Mouse (Mus musculus): ENCODE measurements at regions not wholly inside any gene's neighbourhood (a gene's known extent, or its start where the extent isn't known, plus 50 kb on each side); places are given as distances from the start of the nearest gene placed in this dataset.

GRCm38 (mm10) chr13:19523686-19524085 is 96.0 kb downstream of the Epdr1 start:
- no peak for DNase-seq (ENCODE audit: low spot score in 2 of 2)

DNA sequence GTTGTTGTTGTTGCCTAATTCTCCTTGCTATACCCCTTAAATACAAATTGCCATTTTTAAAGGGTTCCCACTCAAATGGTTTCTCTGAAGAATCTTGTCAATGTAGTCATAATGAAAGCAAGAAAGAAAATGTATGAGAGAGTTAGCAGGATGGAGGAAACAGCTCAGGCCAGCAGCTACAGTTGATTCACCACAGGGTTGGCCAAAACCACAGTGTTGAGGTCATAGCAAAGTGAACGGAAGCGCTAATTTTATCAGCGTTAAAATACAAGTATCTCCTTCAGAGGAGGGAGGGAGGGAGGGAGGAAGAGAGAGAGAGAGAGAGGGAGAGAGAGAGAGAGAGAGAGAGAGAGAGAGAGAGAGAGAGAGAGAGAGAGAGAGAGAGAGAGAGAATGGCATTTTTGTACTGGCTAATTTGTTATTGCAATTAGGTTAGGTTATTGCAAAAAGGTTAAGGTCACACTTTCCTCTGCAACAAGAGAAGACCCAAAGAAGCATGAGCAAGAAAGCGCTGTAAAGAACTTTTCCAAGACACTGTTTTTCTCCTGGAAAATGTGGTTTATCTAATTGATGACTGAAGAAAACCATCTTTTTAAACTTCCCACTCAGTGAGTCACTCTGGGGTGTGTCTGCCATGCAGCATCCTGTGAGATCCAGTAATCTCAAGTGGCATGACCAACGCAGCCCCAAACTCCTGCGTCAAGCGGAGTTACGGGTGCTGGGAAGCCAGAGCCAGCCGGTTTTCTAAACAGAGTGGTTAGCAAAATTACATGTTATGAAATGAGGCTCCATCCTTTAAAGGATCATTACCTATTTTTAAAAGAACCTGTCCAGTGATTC is 101.6 kb downstream of the Epdr1 start:
- DNase-seq (ENCODE audit: low spot score in 2 of 2) = no peak

- DNase-seq (ENCODE audit: low spot score in 2 of 2) = no peak
Observed at GRCm38 (mm10) chr13:19514844-19515555, 104.7 kb downstream of the Epdr1 start.

GRCm38 (mm10) chr13:19506543-19506942 is 110.9 kb upstream of the Stard3nl start:
- DNase-seq (ENCODE audit: low spot score in 2 of 2) = no peak

DNA sequence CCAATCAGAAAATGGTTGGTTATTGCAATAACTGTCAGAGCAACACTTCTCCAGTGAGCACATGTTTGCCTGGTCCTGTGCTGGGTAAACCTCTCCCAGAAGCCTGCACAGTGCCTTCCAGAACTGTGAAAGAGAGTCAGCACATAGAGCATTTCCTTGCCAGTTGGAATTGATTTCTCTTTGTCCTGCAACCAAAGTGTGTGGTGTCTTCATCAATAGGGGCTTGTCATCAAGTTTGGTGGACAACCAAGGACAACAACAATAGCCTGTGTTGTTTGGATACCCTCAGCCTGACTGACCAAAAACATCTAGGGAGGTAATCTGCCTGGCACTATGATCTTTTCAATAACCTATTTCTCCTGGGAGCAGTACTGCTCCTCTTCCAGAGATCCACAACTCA is 108.6 kb upstream of the Stard3nl start:
- DNase-seq (ENCODE audit: low spot score in 2 of 2) = no peak

- DNase-seq (ENCODE audit: low spot score in 2 of 2) = no peak
Observed at GRCm38 (mm10) chr13:19482198-19482597, 86.6 kb upstream of the Stard3nl start.

- DNase-seq (ENCODE audit: low spot score in 2 of 2) = peak in 1 of 2 experiments; percentile 2
Observed at GRCm38 (mm10) chr13:19474041-19474440, 78.4 kb upstream of the Stard3nl start.

- no peak for DNase-seq (ENCODE audit: low spot score in 2 of 2)
Observed at GRCm38 (mm10) chr13:19470729-19471128, 75.1 kb upstream of the Stard3nl start.

DNA sequence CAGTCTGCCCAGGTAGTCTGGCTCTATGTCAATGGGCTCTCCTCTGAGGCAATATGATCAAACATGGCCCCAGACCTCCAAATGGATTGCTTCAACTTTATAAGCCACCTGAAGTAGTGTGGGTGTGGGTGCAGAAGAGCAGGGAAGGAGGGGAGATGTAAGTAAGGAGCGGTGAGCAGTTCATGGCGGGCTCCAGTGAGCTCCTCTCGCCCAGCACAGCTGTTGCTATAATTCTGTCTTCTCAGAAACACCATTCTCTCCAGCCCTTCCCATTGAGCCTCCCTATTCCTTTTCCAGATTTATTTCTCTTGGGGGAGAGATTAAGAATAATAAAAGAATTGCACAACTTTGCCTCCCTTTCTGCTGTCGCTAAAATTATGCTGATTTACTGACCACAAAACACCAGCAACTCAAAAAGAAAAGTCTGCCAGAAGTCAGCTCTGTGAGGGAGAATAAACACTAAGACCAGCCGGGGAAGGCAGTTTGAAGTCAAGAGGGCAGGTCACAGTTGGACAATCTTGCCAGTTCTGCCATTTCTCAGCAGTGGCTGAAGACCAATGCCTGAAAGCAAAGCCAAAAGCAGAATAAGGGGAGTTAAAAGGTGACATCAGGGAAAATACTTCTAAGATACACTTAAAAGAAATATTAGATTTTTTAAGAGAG is 71.3 kb upstream of the Stard3nl start:
- no peak for DNase-seq (ENCODE audit: low spot score in 2 of 2)

DNA sequence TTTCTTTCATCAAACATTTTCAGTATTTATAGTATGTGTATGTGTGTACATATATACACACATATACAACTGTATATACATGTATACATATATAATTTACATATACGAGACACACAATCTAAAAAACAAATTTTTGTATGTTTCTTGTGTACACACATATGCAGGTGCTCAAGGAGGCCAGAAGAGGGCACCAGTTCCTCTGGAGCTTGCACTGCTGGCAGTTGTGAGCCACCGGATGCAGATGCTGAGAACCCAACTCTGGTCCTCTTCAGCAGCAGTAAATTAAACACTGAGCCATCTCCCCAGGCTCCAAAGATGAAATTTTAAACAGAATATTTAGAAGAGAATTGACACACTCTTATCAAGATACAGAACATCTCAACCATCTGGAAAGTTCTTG is 67.4 kb upstream of the Stard3nl start:
- DNase-seq (ENCODE audit: low spot score in 2 of 2) = no peak

- DNase-seq (ENCODE audit: low spot score in 2 of 2) = no peak
Observed at GRCm38 (mm10) chr13:19449387-19449786, 53.8 kb upstream of the Stard3nl start.

Data from frontal cortex, postnatal 36 days (tissue).